Mouse (Mus musculus): Measurements from ENCODE around the gene Hmcn1. TPM values are rescaled to one million over a fixed set of nuclear protein-coding genes. Genes with fewer than 3 reads are reported as not detected.

The Hmcn1 gene
- polyA plus RNA-seq, 1 experiment, result 2.6 TPM

- Histone ChIP-seq H3K4me1 (ENCODE audit: control insufficient read depth, insufficient read depth, insufficient read length, low read length) (no peaks in the 10 kb centered on the region), H3K36me3 (ENCODE audit: control insufficient read depth, insufficient read depth, low read length) (no peaks in the 10 kb centered on the region), H3K27ac (ENCODE audit: insufficient read depth, low read depth, low read length) (no peak overlapping the region), H3K27me3 (ENCODE audit: control insufficient read depth, insufficient read depth, low read length) (no peaks in the 10 kb centered on the region), H3K4me3 (ENCODE audit: low read depth, low read length) (no peak overlapping the region)
- TF ChIP-seq CTCF (IDR thresholded peaks at IDR 0.05; ENCODE audit: extremely low read depth, insufficient read length, insufficient replicate concordance, low read depth, low read length) (no peak), POLR2A (IDR thresholded peaks at IDR 0.05; ENCODE audit: low read depth, low read length) (no peak)
- 89% methylated on average over 5 of the region's 5 CpGs for WGBS
These were observed 42.2 kb downstream of the Hmcn1 start for GRCm38 (mm10) chr1:150951004-150951403.

- no peak overlapping the region for H3K27ac ChIP-seq (ENCODE audit: insufficient read depth, low read depth, low read length)
- 56% methylated on average over 3 of the region's 3 CpGs for WGBS
- H3K36me3 ChIP-seq (ENCODE audit: control insufficient read depth, insufficient read depth, low read length), result no peaks in the 10 kb centered on the region
- H3K4me3 ChIP-seq (ENCODE audit: low read depth, low read length), result no peak overlapping the region
- no peaks in the 10 kb centered on the region for H3K27me3 ChIP-seq (ENCODE audit: control insufficient read depth, insufficient read depth, low read length)
- TF ChIP-seq CTCF (IDR thresholded peaks at IDR 0.05; ENCODE audit: extremely low read depth, insufficient read length, insufficient replicate concordance, low read depth, low read length), result no peak
- no peak for TF ChIP-seq POLR2A (IDR thresholded peaks at IDR 0.05; ENCODE audit: low read depth, low read length)
- no peaks in the 10 kb centered on the region for H3K4me1 ChIP-seq (ENCODE audit: control insufficient read depth, insufficient read depth, insufficient read length, low read length)
These were observed 43.2 kb downstream of the Hmcn1 start for GRCm38 (mm10) chr1:150950046-150950445.

- no peak overlapping the region for H3K27ac ChIP-seq (ENCODE audit: insufficient read depth, low read depth, low read length)
- no peak overlapping the region for H3K4me3 ChIP-seq (ENCODE audit: low read depth, low read length)
- TF ChIP-seq POLR2A (IDR thresholded peaks at IDR 0.05; ENCODE audit: low read depth, low read length) (no peak), CTCF (IDR thresholded peaks at IDR 0.05; ENCODE audit: extremely low read depth, insufficient read length, insufficient replicate concordance, low read depth, low read length) (no peak)
- no peaks in the 10 kb centered on the region for H3K36me3 ChIP-seq (ENCODE audit: control insufficient read depth, insufficient read depth, low read length)
- H3K4me1 ChIP-seq (ENCODE audit: control insufficient read depth, insufficient read depth, insufficient read length, low read length), result no peaks in the 10 kb centered on the region
- 80% methylated on average over 2 of the region's 2 CpGs for WGBS
- H3K27me3 ChIP-seq (ENCODE audit: control insufficient read depth, insufficient read depth, low read length), result no peaks in the 10 kb centered on the region
These were observed 44.3 kb downstream of the Hmcn1 start for GRCm38 (mm10) chr1:150948911-150949310.

- no peak overlapping the region for H3K27ac ChIP-seq (ENCODE audit: insufficient read depth, low read depth, low read length)
- no peak overlapping the region for H3K4me3 ChIP-seq (ENCODE audit: low read depth, low read length)
- WGBS, result 38% methylated on average over 2 of the region's 2 CpGs
- H3K4me1 ChIP-seq (ENCODE audit: control insufficient read depth, insufficient read depth, insufficient read length, low read length), result no peaks in the 10 kb centered on the region
- no peak for TF ChIP-seq CTCF (IDR thresholded peaks at IDR 0.05; ENCODE audit: extremely low read depth, insufficient read length, insufficient replicate concordance, low read depth, low read length)
- TF ChIP-seq POLR2A (IDR thresholded peaks at IDR 0.05; ENCODE audit: low read depth, low read length), result no peak
- H3K27me3 ChIP-seq (ENCODE audit: control insufficient read depth, insufficient read depth, low read length), result no peaks in the 10 kb centered on the region
- no peaks in the 10 kb centered on the region for H3K36me3 ChIP-seq (ENCODE audit: control insufficient read depth, insufficient read depth, low read length)
These were observed 49.6 kb downstream of the Hmcn1 start for GRCm38 (mm10) chr1:150943601-150944000.

- no peak overlapping the region for H3K4me3 ChIP-seq (ENCODE audit: low read depth, low read length)
- 93% methylated on average over 2 of the region's 2 CpGs for WGBS
- no peak for TF ChIP-seq POLR2A (IDR thresholded peaks at IDR 0.05; ENCODE audit: low read depth, low read length)
- TF ChIP-seq CTCF (IDR thresholded peaks at IDR 0.05; ENCODE audit: extremely low read depth, insufficient read length, insufficient replicate concordance, low read depth, low read length), result no peak
- no peaks in the 10 kb centered on the region for H3K4me1 ChIP-seq (ENCODE audit: control insufficient read depth, insufficient read depth, insufficient read length, low read length)
- no peaks in the 10 kb centered on the region for H3K36me3 ChIP-seq (ENCODE audit: control insufficient read depth, insufficient read depth, low read length)
- H3K27ac ChIP-seq (ENCODE audit: insufficient read depth, low read depth, low read length), result no peak overlapping the region
- no peaks in the 10 kb centered on the region for H3K27me3 ChIP-seq (ENCODE audit: control insufficient read depth, insufficient read depth, low read length)
These were observed 51.1 kb downstream of the Hmcn1 start for GRCm38 (mm10) chr1:150942143-150942542.

GRCm38 (mm10) chr1:150936821-150937220, 56.4 kb downstream of the Hmcn1 start:
- no peak overlapping the region for H3K4me3 ChIP-seq (ENCODE audit: low read depth, low read length)
- 37% methylated on average over 4 of the region's 4 CpGs for WGBS
- no peaks in the 10 kb centered on the region for H3K27me3 ChIP-seq (ENCODE audit: control insufficient read depth, insufficient read depth, low read length)
- TF ChIP-seq CTCF (IDR thresholded peaks at IDR 0.05; ENCODE audit: extremely low read depth, insufficient read length, insufficient replicate concordance, low read depth, low read length), result no peak
- TF ChIP-seq POLR2A (IDR thresholded peaks at IDR 0.05; ENCODE audit: low read depth, low read length), result no peak
- H3K36me3 ChIP-seq (ENCODE audit: control insufficient read depth, insufficient read depth, low read length), result no peaks in the 10 kb centered on the region
- H3K27ac ChIP-seq (ENCODE audit: insufficient read depth, low read depth, low read length), result no peak overlapping the region
- H3K4me1 ChIP-seq (ENCODE audit: control insufficient read depth, insufficient read depth, insufficient read length, low read length), result no peaks in the 10 kb centered on the region

GRCm38 (mm10) chr1:150933616-150934015, 59.6 kb downstream of the Hmcn1 start:
- Histone ChIP-seq H3K36me3 (ENCODE audit: control insufficient read depth, insufficient read depth, low read length) (no peaks in the 10 kb centered on the region), H3K27me3 (ENCODE audit: control insufficient read depth, insufficient read depth, low read length) (no peaks in the 10 kb centered on the region), H3K4me3 (ENCODE audit: low read depth, low read length) (no peak overlapping the region), H3K4me1 (ENCODE audit: control insufficient read depth, insufficient read depth, insufficient read length, low read length) (no peaks in the 10 kb centered on the region), H3K27ac (ENCODE audit: insufficient read depth, low read depth, low read length) (no peak overlapping the region)
- 68% methylated on average over 9 of the region's 9 CpGs for WGBS
- no peak for TF ChIP-seq CTCF (IDR thresholded peaks at IDR 0.05; ENCODE audit: extremely low read depth, insufficient read length, insufficient replicate concordance, low read depth, low read length)
- no peak for TF ChIP-seq POLR2A (IDR thresholded peaks at IDR 0.05; ENCODE audit: low read depth, low read length)

GRCm38 (mm10) chr1:150920860-150921259, 72.4 kb downstream of the Hmcn1 start:
- no peak for TF ChIP-seq CTCF (IDR thresholded peaks at IDR 0.05; ENCODE audit: extremely low read depth, insufficient read length, insufficient replicate concordance, low read depth, low read length)
- TF ChIP-seq POLR2A (IDR thresholded peaks at IDR 0.05; ENCODE audit: low read depth, low read length), result no peak
- no peak overlapping the region for H3K4me3 ChIP-seq (ENCODE audit: low read depth, low read length)

More at GRCm38 (mm10) chr1:150920860-150921259, 72.4 kb downstream of the Hmcn1 start:
- no peaks in the 10 kb centered on the region for H3K27me3 ChIP-seq (ENCODE audit: control insufficient read depth, insufficient read depth, low read length)
- no peaks in the 10 kb centered on the region for H3K36me3 ChIP-seq (ENCODE audit: control insufficient read depth, insufficient read depth, low read length)
- H3K4me1 ChIP-seq (ENCODE audit: control insufficient read depth, insufficient read depth, insufficient read length, low read length), result no peaks in the 10 kb centered on the region
- H3K27ac ChIP-seq (ENCODE audit: insufficient read depth, low read depth, low read length), result no peak overlapping the region
- WGBS, result 78% methylated on average over 9 of the region's 9 CpGs

Measured in small intestine, adult 2 months (tissue).